Mouse (Mus musculus): ENCODE results near the gene Herc2.

DNA sequence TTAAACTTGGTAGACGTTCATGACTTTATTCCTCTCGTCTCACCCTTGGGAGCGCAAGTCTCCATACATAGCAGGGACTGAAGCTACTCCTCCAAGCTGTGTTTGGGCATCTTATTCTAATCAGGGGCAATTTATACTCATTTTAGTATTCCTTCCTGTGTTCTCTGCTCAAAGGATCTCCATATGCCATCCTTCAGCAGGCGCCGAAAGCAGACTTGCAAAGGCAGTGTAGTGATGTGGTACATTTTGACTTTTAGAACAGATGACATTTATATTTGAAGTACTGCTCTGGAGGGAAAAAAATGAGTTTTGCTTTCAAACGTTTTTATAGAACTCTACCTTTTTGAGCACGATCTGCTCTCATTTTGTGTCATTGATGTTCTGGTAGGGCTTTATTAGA lies 71.0 kb downstream of the Herc2 start:
- TF ChIP-seq CTCF (IDR thresholded peaks at IDR 0.05; ENCODE audit: low read depth, low read length) (no peak), TAL1 (conservative IDR thresholded peaks at IDR 0.05; ENCODE audit: low read depth, low read length) (no peak), POLR2AphosphoS5 (IDR thresholded peaks at IDR 0.05; ENCODE audit: insufficient replicate concordance, low read depth, low read length) (no peak)
